Mouse (Mus musculus) hindbrain, postnatal 0 days (tissue): ENCODE measurements around the gene Tlx1. TPM values are rescaled to one million over a fixed set of nuclear protein-coding genes. Genes with fewer than 3 reads are reported as not detected.

Experiments
- ATAC-seq: fragments of 200-750 bp; cut with Nextera tagmentation; 2 replicates; pipeline ENCODE4 v1.8.0; 2017; ENCODE audit warnings: mild to moderate bottlenecking, moderate TSS enrichment, moderate library complexity
- DNase-seq: peaks from one replicate; pipeline ENCODE4 v3.0.0-alpha.2; 2015; ENCODE audit warnings: low spot score
- H3K27ac ChIP-seq: fragments of 300-500 bp; sonication (generic); 2 replicates; pipeline ENCODE4 v1.5.1; 2014; ENCODE audit warnings: mild to moderate bottlenecking
- H3K27me3 ChIP-seq: fragments of 300-500 bp; sonication (generic); 2 replicates; pipeline ENCODE4 v1.6.1; 2014; ENCODE audit warnings: low read length, mixed read lengths; ENCODE audit not compliant: insufficient read depth
- H3K36me3 ChIP-seq: fragments of 300-500 bp; sonication (generic); 2 replicates; pipeline ENCODE4 v1.6.1; 2014; ENCODE audit warnings: low read length, mixed read lengths; ENCODE audit not compliant: insufficient read depth
- H3K4me1 ChIP-seq: fragments of 300-500 bp; sonication (generic); 2 replicates; pipeline ENCODE4 v1.6.1; 2014; ENCODE audit warnings: antibody characterized with exemption, low read length, mixed read lengths; ENCODE audit not compliant: insufficient read depth
- H3K4me2 ChIP-seq: fragments of 300-500 bp; sonication (generic); 2 replicates; pipeline ENCODE4 v1.6.1; 2014; ENCODE audit warnings: low read depth, mild to moderate bottlenecking, low read length, moderate library complexity, mixed read lengths
- H3K4me3 ChIP-seq: fragments of 300-500 bp; sonication (generic); 2 replicates; pipeline ENCODE4 v1.5.1; 2014; ENCODE audit warnings: low read length
- H3K9ac ChIP-seq: fragments of 300-500 bp; sonication (generic); replicated peaks from 2 replicates; pipeline ENCODE4 v1.6.1; 2014; ENCODE audit warnings: mild to moderate bottlenecking, low read length, moderate library complexity, mixed read lengths
- H3K9me3 ChIP-seq: fragments of 300-500 bp; sonication (generic); 2 replicates; pipeline ENCODE4 v1.6.1; 2016; ENCODE audit warnings: low read length, mixed read lengths
- CTCF ChIP-seq: IDR thresholded peaks from 2 replicates; pipeline ENCODE4 v1.5.1; 2016; ENCODE audit warnings: antibody characterized with exemption, control low read depth, low read depth
- WGBS: fragments of 180-500 bp; shearing (Covaris S2); extraction: QIAGEN DNeasy Blood & Tissue Kit; methylation state at CpG from one replicate; pipeline ENCODE4 v1.1.7; 2014; 5-methylcytosine and 5-hydroxymethylcytosine counted together
- polyA plus RNA-seq: library from polyadenylated mRNA; unstranded; fragments of >200 nt; fragmentation: Nextera tagmentation; extraction: Ambion mirVana; gene quantifications from 2 replicates; pipeline ENCODE4 v1.2.1, GENCODE M21; 2015
- total RNA-seq: library from RNA; depleted of rRNA; stranded (reverse); fragments of >200 nt; gene quantifications from 2 replicates; pipeline ENCODE4 v1.2.3, GENCODE M21; 2014

Tlx1 gene
- total and polyA plus RNA-seq, 2 experiments from 2014 or later: 0.93 to 1.2 TPM

- Histone ChIP-seq H3K36me3 (no peaks in the 10 kb centered on the region), H3K4me1 (peaks cover 4% of the 10 kb centered on the region; the same call in 1 of the 2 replicates), H3K27ac (no peak overlapping the region), H3K9ac (no peak overlapping the region), H3K4me3 (no peak overlapping the region), H3K27me3 (peaks cover 89% of the 10 kb centered on the region), H3K9me3 (no peaks in the 10 kb centered on the region), H3K4me2 (no peak overlapping the region)
- no peak for ATAC-seq
- DNase-seq: no peak
- 4% methylated on average over 8 of the region's 8 CpGs for WGBS
- TF ChIP-seq CTCF: no peak
These were observed 1.7 kb downstream of the Tlx1 start for GRCm38 (mm10) chr19:45152183-45152650.

GRCm38 (mm10) chr19:45153311-45154058 lies 3.0 kb downstream of the Tlx1 start:
- no peak for DNase-seq
- Histone ChIP-seq H3K36me3 (no peaks in the 10 kb centered on the region), H3K27me3 (peaks cover 90% of the 10 kb centered on the region), H3K27ac (no peak overlapping the region), H3K4me1 (peaks cover 4% of the 10 kb centered on the region; the same call in 1 of the 2 replicates), H3K4me2 (no peak overlapping the region), H3K4me3 (no peak overlapping the region), H3K9ac (no peak overlapping the region), H3K9me3 (no peaks in the 10 kb centered on the region)
- WGBS: under 1% methylated on average over 44 of the region's 44 CpGs
- no peak for ATAC-seq
- no peak for TF ChIP-seq CTCF

GRCm38 (mm10) chr19:45154059-45154386 lies 3.5 kb downstream of the Tlx1 start:
- peaks cover 4% of the 10 kb centered on the region; the same call in 1 of the 2 replicates for H3K4me1 ChIP-seq
- WGBS: 1% methylated on average over 22 of the region's 24 CpGs
- H3K4me3 ChIP-seq: no peak overlapping the region
- no peak for ATAC-seq
- H3K27ac ChIP-seq: no peak overlapping the region
- H3K9me3 ChIP-seq: no peaks in the 10 kb centered on the region
- peaks cover 90% of the 10 kb centered on the region for H3K27me3 ChIP-seq
- no peak for TF ChIP-seq CTCF
- no peaks in the 10 kb centered on the region for H3K36me3 ChIP-seq
- no peak overlapping the region for H3K4me2 ChIP-seq
- H3K9ac ChIP-seq: no peak overlapping the region
- DNase-seq: no peak

GRCm38 (mm10) chr19:45154521-45154920 lies 4.0 kb downstream of the Tlx1 start:
- TF ChIP-seq CTCF: no peak

GRCm38 (mm10) chr19:45155141-45155790 lies 4.8 kb downstream of the Tlx1 start:
- DNase-seq: no peak
- no peak for ATAC-seq
- no peak overlapping the region for H3K4me3 ChIP-seq
- H3K9ac ChIP-seq: no peak overlapping the region
- H3K4me1 ChIP-seq: peaks cover 4% of the 10 kb centered on the region; the same call in 1 of the 2 replicates
- no peak overlapping the region for H3K27ac ChIP-seq
- no peaks in the 10 kb centered on the region for H3K9me3 ChIP-seq
- H3K36me3 ChIP-seq: no peaks in the 10 kb centered on the region
- 4% methylated on average over 15 of the region's 15 CpGs for WGBS
- no peak for TF ChIP-seq CTCF
- H3K4me2 ChIP-seq: no peak overlapping the region
- H3K27me3 ChIP-seq: peaks cover 90% of the 10 kb centered on the region

More at GRCm38 (mm10) chr19:45154521-45154920, 4.0 kb downstream of the Tlx1 start:
- Histone ChIP-seq H3K9ac (no peak overlapping the region), H3K27ac (no peak overlapping the region), H3K4me2 (no peak overlapping the region), H3K4me1 (peaks cover 4% of the 10 kb centered on the region; the same call in 1 of the 2 replicates), H3K27me3 (peaks cover 90% of the 10 kb centered on the region), H3K4me3 (no peak overlapping the region), H3K9me3 (no peaks in the 10 kb centered on the region), H3K36me3 (no peaks in the 10 kb centered on the region)
- DNase-seq: no peak
- no peak for ATAC-seq
- under 1% methylated on average over 18 of the region's 18 CpGs for WGBS

- ATAC-seq (no peak), DNase-seq (no peak)
- no peak overlapping the region for H3K27ac ChIP-seq
- H3K9me3 ChIP-seq: no peaks in the 10 kb centered on the region
- no peaks in the 10 kb centered on the region for H3K36me3 ChIP-seq
- no peak for TF ChIP-seq CTCF
- peaks cover 90% of the 10 kb centered on the region for H3K27me3 ChIP-seq
- H3K4me1 ChIP-seq: peaks cover 3% of the 10 kb centered on the region; the same call in 1 of the 2 replicates
- H3K4me2 ChIP-seq: no peak overlapping the region
- WGBS: 2% methylated on average over 26 of the region's 26 CpGs
- no peak overlapping the region for H3K4me3 ChIP-seq
- H3K9ac ChIP-seq: no peak overlapping the region
These were observed 5.3 kb downstream of the Tlx1 start for GRCm38 (mm10) chr19:45155791-45156186.
